Mouse (Mus musculus) lung, embryonic 15.5 days (tissue): ENCODE data around the gene Hdac4. TPM values are rescaled to one million over a fixed set of nuclear protein-coding genes. Genes with fewer than 3 reads are reported as not detected.

Experiments used
- ATAC-seq: fragments of 200-750 bp; cut with Nextera tagmentation; 2 replicates; pipeline ENCODE4 v1.8.0; 2017; ENCODE audit warnings: moderate number of reproducible peaks, borderline replicate concordance; ENCODE audit not compliant: low FRiP score, low TSS enrichment; ENCODE audit errors: extremely low read depth
- H3K27ac ChIP-seq: fragments of 300-500 bp; sonication (generic); 2 replicates; pipeline ENCODE4 v1.5.1; 2015; ENCODE audit warnings: moderate library complexity, mild to moderate bottlenecking, inconsistent platforms
- H3K27me3 ChIP-seq: fragments of 300-500 bp; sonication (generic); 2 replicates; pipeline ENCODE4 v1.6.1; 2015; ENCODE audit warnings: inconsistent platforms
- H3K36me3 ChIP-seq: fragments of 300-500 bp; sonication (generic); 2 replicates; pipeline ENCODE4 v1.6.1; 2015; ENCODE audit warnings: inconsistent platforms
- H3K4me1 ChIP-seq: fragments of 300-500 bp; sonication (generic); 2 replicates; pipeline ENCODE4 v1.6.1; 2015; ENCODE audit warnings: inconsistent platforms
- H3K4me2 ChIP-seq: fragments of 300-500 bp; sonication (generic); 2 replicates; pipeline ENCODE4 v1.6.1; 2015; ENCODE audit warnings: inconsistent platforms, mild to moderate bottlenecking, moderate library complexity
- H3K4me3 ChIP-seq: fragments of 300-500 bp; sonication (generic); 2 replicates; pipeline ENCODE4 v1.5.1; 2015; ENCODE audit warnings: mild to moderate bottlenecking, inconsistent platforms
- H3K9ac ChIP-seq: fragments of 300-500 bp; sonication (generic); 2 replicates; pipeline ENCODE4 v1.6.1; 2015; ENCODE audit warnings: inconsistent platforms
- H3K9me3 ChIP-seq: fragments of 300-500 bp; sonication (generic); 2 replicates; pipeline ENCODE4 v1.6.1; 2016; ENCODE audit warnings: inconsistent platforms
- WGBS: fragments of 180-500 bp; shearing (Covaris S2); methylation state at CpG from one replicate; pipeline ENCODE4 v1.1.7; 2015; 5-methylcytosine and 5-hydroxymethylcytosine counted together
- polyA plus RNA-seq: library from polyadenylated mRNA; unstranded; fragments of >200 nt; fragmentation: Nextera tagmentation; extraction: Ambion mirVana; gene quantifications from 2 replicates; pipeline ENCODE4 v1.2.1, GENCODE M21; 2015

Gene Hdac4
- polyA plus RNA-seq, 1 experiment from 2014 or later = 19.1 TPM

GRCm38 (mm10) chr1:92087821-92088220, 107.7 kb downstream of the Hdac4 start:
- Histone ChIP-seq H3K4me1 (peaks cover 2% of the 10 kb centered on the region; the same call in 1 of the 2 replicates), H3K27ac (no peak overlapping the region), H3K4me2 (no peak overlapping the region), H3K36me3 (no peaks in the 10 kb centered on the region), H3K27me3 (no peaks in the 10 kb centered on the region), H3K9ac (no peak overlapping the region), H3K9me3 (no peaks in the 10 kb centered on the region), H3K4me3 (no peak overlapping the region)
- WGBS = 37% methylated on average over 2 of the region's 2 CpGs
- ATAC-seq = no peak

DNA sequence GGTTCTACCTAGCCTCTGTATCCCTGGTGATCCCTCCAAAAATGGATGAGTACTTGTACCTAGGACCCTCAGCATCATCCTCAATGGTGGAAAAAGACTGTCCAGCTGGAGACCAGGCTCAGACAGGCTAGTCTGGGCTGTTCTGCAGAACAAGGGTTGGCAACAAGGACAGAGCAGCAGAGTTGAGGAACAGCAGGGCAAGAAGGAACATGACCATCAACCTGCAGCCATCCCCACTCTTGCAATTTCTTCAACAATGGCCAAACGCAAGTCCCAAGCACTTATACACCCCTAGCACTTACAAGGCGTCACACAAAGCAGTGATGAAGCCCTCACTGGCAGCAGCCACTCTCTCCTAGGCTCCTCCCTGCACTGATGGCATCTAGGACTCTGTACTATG, 108.2 kb downstream of the Hdac4 start:
- 59% methylated on average over 2 of the region's 2 CpGs for WGBS
- Histone ChIP-seq H3K27ac (no peak overlapping the region), H3K4me1 (peaks cover 2% of the 10 kb centered on the region; the same call in 1 of the 2 replicates), H3K36me3 (no peaks in the 10 kb centered on the region), H3K9ac (no peak overlapping the region), H3K4me2 (no peak overlapping the region), H3K9me3 (no peaks in the 10 kb centered on the region), H3K27me3 (no peaks in the 10 kb centered on the region), H3K4me3 (no peak overlapping the region)
- no peak for ATAC-seq

DNA sequence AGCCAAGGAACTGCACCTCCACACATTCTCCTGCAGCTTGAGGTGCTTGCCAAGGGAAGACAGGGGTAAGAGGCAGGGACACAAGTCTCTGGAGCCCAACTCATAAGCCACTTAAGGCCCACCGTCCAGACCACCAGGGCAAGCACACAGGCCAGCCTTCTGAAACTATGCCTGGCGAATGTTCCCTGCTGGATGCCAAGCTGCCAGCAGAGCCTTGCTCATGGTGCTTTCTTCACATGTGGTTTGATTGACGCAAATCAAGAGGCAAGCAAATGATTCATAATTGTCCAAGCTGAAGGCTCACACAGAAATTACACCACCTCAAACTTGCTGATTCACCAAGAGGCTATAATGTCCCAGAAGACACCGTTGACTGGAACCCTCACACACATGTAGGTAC, 108.7 kb downstream of the Hdac4 start:
- no peaks in the 10 kb centered on the region for H3K9me3 ChIP-seq
- H3K4me2 ChIP-seq = no peak overlapping the region
- 81% methylated on average over 4 of the region's 4 CpGs for whole genome bisulfite sequencing
- H3K9ac ChIP-seq = no peak overlapping the region
- no peak for ATAC-seq
- H3K36me3 ChIP-seq = no peaks in the 10 kb centered on the region
- H3K27me3 ChIP-seq = no peaks in the 10 kb centered on the region
- H3K27ac ChIP-seq = no peak overlapping the region
- peaks cover 2% of the 10 kb centered on the region; the same call in 1 of the 2 replicates for H3K4me1 ChIP-seq
- H3K4me3 ChIP-seq = no peak overlapping the region

DNA sequence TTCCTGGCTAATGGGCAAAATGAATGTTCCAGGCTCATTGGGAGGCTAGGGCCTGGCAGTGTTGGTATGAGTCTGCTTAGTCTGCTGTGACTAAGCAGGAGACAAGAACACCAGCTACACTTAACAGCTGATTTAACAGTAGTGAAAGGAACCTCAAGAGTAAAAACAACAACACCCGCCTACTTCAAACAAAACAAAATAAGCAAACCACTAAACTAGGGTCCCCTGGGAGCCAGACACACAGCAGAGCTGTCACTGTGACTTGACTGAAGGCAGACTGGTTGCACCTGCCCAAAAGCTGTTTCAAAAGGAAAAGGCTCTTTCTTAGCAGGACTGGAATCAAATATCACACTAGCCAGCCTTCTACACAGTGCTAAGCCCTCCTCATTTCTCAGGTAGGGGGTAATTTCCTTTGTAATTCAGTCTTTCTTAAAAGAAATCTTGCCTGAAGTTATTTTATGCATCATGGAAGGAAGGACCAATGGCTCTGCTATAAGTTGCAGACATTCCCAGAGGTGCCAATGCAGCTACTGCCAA, 109.2 kb downstream of the Hdac4 start:
- Histone ChIP-seq H3K4me1 (peaks cover 2% of the 10 kb centered on the region; the same call in 1 of the 2 replicates), H3K27ac (no peak overlapping the region), H3K36me3 (no peaks in the 10 kb centered on the region), H3K9me3 (no peaks in the 10 kb centered on the region), H3K4me3 (no peak overlapping the region), H3K4me2 (no peak overlapping the region), H3K27me3 (no peaks in the 10 kb centered on the region), H3K9ac (no peak overlapping the region)
- 60% methylated on average over 1 of the region's 1 CpGs for WGBS
- ATAC-seq = no peak

DNA sequence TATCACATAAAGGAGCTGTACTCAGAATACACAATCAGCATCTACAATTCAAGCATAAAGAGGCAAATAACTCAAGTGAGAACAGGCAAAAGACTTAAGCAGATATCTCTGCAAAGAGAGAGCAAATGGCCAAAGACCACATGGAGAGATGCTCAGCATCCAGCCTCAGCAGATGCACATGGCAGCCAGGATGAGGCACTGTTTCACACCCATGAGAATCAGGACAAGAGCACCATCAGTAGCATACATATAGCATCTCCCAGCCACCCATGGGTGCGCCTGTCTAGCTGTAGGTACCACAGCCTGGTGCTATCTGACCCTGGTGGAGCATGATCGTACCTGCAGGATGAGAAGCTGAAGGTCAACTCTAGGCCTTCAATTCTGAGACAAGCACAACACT, 110.8 kb downstream of the Hdac4 start:
- no peak for ATAC-seq
- Histone ChIP-seq H3K36me3 (no peaks in the 10 kb centered on the region), H3K4me1 (peaks cover 6% of the 10 kb centered on the region; the same call in 1 of the 2 replicates)

GRCm38 (mm10) chr1:92084004-92084403, 111.5 kb downstream of the Hdac4 start:
- Histone ChIP-seq H3K4me2 (no peak overlapping the region), H3K9me3 (no peaks in the 10 kb centered on the region), H3K27me3 (no peaks in the 10 kb centered on the region), H3K4me1 (peaks cover 6% of the 10 kb centered on the region; the same call in 1 of the 2 replicates), H3K36me3 (no peaks in the 10 kb centered on the region), H3K27ac (no peak overlapping the region), H3K9ac (no peak overlapping the region), H3K4me3 (no peak overlapping the region)
- ATAC-seq = no peak
- 26% methylated on average over 3 of the region's 3 CpGs for WGBS

More for the DNA sequence above, 110.8 kb downstream of the Hdac4 start:
- no peak overlapping the region for H3K9ac ChIP-seq
- no peaks in the 10 kb centered on the region for H3K27me3 ChIP-seq
- H3K27ac ChIP-seq = no peak overlapping the region
- H3K4me3 ChIP-seq = no peak overlapping the region
- no peaks in the 10 kb centered on the region for H3K9me3 ChIP-seq
- 96% methylated on average over 2 of the region's 2 CpGs for WGBS
- H3K4me2 ChIP-seq = no peak overlapping the region

- peaks cover 6% of the 10 kb centered on the region; the same call in 1 of the 2 replicates for H3K4me1 ChIP-seq
- no peaks in the 10 kb centered on the region for H3K36me3 ChIP-seq
- no peak for ATAC-seq
- no peak overlapping the region for H3K4me3 ChIP-seq
- 76% methylated on average over 6 of the region's 6 CpGs for WGBS
- H3K27ac ChIP-seq = no peak overlapping the region
- H3K9ac ChIP-seq = no peak overlapping the region
- H3K9me3 ChIP-seq = no peaks in the 10 kb centered on the region
- H3K4me2 ChIP-seq = no peak overlapping the region
- no peaks in the 10 kb centered on the region for H3K27me3 ChIP-seq
Measured at GRCm38 (mm10) chr1:92082837-92083541, 112.5 kb downstream of the Hdac4 start.

DNA sequence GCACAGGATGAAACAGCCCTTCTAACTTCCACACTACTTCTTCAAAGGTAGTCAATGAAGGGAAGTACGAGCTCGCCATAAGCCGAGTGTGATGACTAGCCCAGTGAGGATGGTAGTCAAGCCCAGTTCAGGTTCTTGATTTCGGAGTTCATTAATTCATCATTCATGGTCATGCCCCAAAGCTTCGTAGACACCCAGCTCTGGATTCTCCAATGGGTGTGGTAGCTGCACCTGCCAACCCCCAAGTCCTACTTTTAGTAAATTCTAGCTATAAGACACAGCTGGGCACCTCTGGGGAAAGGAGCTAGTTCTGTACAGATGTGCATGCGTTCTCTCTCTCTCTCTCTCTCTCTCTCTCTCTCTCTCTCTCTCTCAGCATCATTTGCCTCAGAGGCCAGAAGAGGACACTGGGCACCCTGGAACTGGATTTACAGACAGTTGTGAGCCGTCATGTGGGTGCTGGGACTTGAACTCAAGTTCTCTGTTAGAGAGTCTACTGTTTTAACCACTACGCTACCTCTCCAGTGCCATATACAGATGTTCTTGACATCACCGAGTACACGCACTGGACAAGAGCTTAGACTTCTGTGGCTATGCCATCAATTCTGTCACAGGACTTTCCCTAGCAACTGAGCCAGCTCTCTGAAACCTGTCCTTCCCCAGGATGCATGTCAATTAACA, 113.2 kb downstream of the Hdac4 start:
- Histone ChIP-seq H3K27me3 (no peaks in the 10 kb centered on the region), H3K4me2 (no peak overlapping the region), H3K9me3 (no peaks in the 10 kb centered on the region), H3K9ac (no peak overlapping the region), H3K36me3 (no peaks in the 10 kb centered on the region), H3K27ac (no peak overlapping the region), H3K4me1 (peaks cover 6% of the 10 kb centered on the region; the same call in 1 of the 2 replicates), H3K4me3 (no peak overlapping the region)
- ATAC-seq = no peak
- 85% methylated on average over 10 of the region's 10 CpGs for WGBS

GRCm38 (mm10) chr1:92079982-92080537, 115.4 kb downstream of the Hdac4 start:
- Histone ChIP-seq H3K9me3 (no peaks in the 10 kb centered on the region), H3K4me3 (no peak overlapping the region), H3K9ac (no peak overlapping the region), H3K36me3 (no peaks in the 10 kb centered on the region), H3K27me3 (no peaks in the 10 kb centered on the region), H3K4me2 (no peak overlapping the region), H3K27ac (no peak overlapping the region), H3K4me1 (peaks cover 4% of the 10 kb centered on the region; the same call in 1 of the 2 replicates)
- WGBS = 72% methylated on average over 11 of the region's 11 CpGs
- no peak for ATAC-seq

DNA sequence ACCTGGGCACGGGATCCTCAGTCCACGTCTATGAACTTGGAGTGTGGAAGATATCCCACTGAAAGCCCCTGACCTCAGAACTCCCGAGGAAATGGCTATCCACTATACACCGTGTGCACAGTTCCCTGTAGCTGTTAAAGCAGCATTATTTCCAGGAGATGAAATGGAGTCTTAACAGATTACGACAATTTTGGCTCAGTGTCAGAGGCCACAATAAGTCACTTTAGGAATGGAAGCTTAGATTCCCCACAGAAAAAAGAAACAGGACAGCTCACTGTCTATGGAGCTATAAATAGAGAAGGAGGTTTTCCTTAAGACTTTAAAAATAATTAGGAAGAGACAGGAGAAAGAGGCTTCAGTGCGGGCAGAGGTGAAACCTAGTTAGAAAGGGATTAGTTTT, 120.2 kb downstream of the Hdac4 start:
- WGBS = 59% methylated on average over 6 of the region's 6 CpGs
- no peak for ATAC-seq
- Histone ChIP-seq H3K9ac (no peak overlapping the region), H3K4me3 (no peak overlapping the region), H3K9me3 (no peaks in the 10 kb centered on the region), H3K36me3 (no peaks in the 10 kb centered on the region), H3K27me3 (no peaks in the 10 kb centered on the region), H3K27ac (no peak overlapping the region), H3K4me1 (peaks cover 3% of the 10 kb centered on the region; the same call in 1 of the 2 replicates), H3K4me2 (no peak overlapping the region)

GRCm38 (mm10) chr1:92074655-92075054, 120.8 kb downstream of the Hdac4 start:
- no peak overlapping the region for H3K9ac ChIP-seq
- no peak overlapping the region for H3K4me3 ChIP-seq
- no peak overlapping the region for H3K4me2 ChIP-seq
- H3K27ac ChIP-seq = no peak overlapping the region
- no peaks in the 10 kb centered on the region for H3K36me3 ChIP-seq
- no peaks in the 10 kb centered on the region for H3K4me1 ChIP-seq
- no peaks in the 10 kb centered on the region for H3K27me3 ChIP-seq
- no peaks in the 10 kb centered on the region for H3K9me3 ChIP-seq
- ATAC-seq = no peak
- WGBS = 88% methylated on average over 3 of the region's 3 CpGs
